Mouse (Mus musculus) urinary bladder, adult 18-20 months (tissue): ENCODE results near the gene Kcnk13.
"Not testable (repeated sequence)": the region's sequence is repeated elsewhere in the genome, so short reads cannot be mapped to it uniquely, and the experiment has no call there.

Source experiments
- DNase-seq, 2 experiments: peaks; one replicate each; pipeline ENCODE4 v3.0.0; 2022; ENCODE audit warnings: low spot score in 2 of 2, mixed read lengths in 2 of 2

Gene Kcnk13

GRCm38 (mm10) chr12:99965203-99966115 lies 1.2 kb downstream of the Kcnk13 start:
- DNase-seq = peak in 1 of 2 experiments; percentile 40

DNA sequence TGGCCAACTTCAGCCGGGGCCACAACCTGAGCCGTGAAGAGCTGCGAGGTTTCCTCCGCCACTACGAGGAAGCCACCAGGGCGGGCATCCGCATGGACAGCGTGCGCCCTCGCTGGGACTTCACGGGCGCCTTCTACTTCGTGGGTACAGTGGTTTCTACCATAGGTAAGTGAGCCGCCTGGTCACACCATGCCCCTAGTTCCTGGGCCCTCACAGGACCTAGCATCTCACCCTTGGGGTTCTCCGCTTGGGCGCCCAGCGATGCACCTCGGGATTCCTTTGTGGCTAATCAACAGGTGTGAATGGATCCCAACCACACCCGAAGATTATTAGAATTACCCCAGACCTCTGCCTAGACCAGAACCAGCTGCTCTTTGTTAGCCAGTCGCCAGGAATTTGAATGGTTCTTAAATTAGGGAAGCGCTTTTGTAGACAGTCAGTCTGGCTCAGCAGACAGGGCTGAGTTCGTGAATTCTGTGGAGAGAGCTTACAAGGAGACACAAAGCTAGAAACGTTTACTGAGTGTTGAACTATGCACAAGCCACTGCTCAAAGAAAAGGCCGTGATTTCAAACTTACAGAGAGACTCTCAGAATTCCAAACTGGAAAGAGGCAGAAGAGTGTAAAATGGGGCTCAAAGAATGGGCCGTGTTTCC lies 1.9 kb downstream of the Kcnk13 start:
- peak in 1 of 2 experiments; percentile 19 for DNase-seq

DNA sequence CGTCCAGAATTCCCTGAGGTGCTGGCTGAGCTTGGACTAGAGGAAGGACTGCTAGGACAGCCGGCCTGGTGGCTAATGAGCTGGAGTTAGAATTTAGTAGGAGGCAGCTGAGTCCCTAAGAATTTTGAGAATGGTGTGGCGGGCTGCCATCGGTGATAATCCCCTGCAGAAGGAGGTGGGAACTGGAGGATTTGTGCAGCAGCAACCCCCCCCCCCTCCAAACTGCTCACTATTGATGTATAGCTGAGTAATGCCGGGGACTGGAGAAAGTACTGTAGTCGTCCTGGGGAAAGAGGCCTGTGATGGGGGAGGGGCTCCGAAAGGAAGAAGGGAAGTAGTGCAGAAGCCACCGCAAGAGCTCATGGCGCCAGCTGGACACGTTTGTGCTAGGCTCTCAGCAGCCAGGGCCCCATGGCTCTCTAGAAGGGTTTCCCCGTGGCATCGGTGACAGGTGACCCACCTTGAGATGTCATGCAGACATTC lies 2.6 kb downstream of the Kcnk13 start:
- no peak for DNase-seq

DNA sequence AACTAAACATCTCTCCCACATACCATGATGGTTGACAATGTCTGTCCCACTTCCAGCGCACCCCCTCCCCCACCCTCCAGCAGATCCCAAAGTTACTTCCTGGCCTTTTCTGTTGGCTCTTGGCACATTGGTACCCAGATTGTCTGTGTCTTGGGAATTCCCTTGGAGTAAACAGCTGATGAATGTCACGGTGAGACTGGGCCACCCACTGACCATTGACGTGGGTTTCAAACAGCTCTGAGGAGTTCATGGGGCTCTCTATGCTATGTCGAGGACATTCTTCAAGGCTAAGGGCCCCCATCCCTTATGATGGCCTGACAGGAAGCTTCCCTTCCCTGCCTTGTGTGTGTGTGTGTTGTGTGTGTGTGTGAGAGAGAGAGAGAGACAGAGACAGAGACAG lies 5.6 kb downstream of the Kcnk13 start:
- no peak for DNase-seq

DNA sequence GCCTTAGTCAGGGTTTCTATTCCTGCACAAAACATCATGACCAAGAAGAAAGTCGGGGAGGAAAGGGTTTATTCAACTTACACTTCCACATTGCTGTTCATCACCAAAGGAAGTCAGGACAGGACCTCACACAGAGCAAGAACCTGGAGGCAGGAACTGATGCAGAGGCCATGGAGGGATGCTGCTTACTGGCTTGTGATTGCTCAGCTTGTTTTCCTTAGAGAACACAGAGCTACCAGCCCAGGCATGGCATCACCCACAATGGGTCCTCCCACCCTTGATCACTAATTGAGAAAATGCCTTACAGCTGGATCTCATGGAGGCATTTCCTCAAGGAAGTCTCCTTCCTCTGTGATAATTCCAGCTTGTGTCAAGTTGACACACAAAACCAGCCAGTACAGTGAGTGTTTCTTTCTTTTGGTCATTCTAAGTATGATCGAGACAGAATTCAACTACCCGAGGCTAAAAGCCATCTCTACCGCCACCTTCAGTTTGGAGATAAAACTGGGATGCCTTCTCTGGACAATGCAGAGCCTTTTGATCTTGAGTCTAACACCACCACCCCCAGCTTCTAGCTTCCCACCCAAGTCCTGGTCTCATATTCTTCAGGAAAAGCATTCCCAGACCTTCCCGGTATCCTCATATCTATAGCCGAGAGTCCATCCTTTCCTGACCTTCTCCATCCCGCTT lies 7.1 kb downstream of the Kcnk13 start:
- not testable (repeated sequence) for DNase-seq

DNA sequence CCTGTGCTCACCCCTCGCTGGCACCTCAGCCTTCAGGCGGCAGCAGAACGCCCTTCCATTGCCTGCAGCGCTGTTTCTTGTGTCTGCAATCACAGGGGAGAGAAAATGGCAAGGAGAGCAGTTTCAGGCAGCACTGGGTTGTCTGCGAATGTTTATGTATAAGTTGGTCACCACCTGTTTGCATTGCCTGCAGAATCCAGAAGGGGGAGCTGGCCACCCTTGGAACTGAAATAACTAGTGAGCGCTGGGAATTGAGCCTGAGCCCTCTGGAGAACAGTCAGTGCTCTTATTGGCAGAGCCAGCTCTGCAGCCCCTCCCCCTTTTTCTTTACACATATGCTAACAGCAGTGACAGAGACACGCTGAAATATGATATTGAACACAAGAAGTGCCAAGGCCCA lies 8.5 kb downstream of the Kcnk13 start:
- DNase-seq = no peak

DNA sequence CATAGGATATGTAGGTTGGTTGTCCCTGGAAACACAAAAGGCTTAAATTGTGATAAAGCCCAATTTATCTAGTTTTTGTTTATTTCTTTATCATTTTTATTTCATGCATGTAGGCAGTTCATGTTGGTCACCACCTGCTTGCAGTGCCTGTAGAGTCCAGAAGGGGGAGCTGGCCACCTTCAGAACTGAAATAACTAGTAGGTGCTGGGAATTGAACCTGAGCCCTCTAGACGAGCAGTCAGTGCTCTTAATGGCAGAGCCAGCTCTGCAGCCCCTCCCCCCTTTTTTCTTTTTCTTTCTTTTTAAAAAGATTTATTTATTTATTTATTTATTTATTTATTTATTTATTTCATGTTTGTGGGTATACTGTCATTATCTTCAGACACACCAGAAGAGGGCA lies 9.4 kb downstream of the Kcnk13 start:
- no peak for DNase-seq

DNA sequence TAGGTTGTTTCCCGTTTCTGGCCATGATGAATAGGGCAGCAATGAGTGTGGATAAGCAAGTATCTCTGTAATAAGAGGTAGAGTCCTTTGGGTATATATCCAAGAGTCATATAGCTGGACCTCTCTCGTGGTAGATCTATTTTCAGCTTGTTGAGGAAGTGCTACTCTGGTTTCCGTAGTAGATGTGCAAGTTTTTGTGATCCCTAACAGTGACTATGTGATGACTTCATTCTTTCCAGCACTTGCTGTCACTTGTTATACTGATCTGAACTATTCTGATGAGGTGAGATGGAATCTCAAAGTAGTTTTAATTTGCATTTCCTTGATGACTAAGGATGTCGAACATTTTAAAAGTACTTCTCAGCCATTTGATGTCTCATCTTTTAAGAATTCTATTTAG lies 15.2 kb downstream of the Kcnk13 start:
- no peak for DNase-seq

DNA sequence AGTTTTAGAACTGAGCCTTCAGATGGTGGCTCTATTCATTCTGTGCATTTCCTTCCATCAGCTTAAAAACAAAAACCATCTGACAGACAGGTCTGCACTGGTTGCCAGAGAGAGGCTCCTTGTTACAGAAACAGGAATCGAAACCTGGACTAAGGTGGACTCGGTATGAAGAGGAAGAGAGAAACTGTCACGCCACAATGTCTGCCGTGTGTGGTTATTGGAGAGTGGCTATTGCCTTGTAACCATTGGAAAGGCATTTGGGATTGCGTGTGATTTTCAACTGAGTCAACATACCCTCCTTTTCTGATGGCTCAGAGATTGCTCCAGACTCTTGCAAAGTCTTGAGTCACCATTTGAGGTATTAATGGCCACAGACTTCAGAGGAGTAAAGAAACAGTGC lies 22.5 kb downstream of the Kcnk13 start:
- no peak for DNase-seq

- no peak for DNase-seq
Observed at GRCm38 (mm10) chr12:99988144-99988543, 23.8 kb downstream of the Kcnk13 start.

DNA sequence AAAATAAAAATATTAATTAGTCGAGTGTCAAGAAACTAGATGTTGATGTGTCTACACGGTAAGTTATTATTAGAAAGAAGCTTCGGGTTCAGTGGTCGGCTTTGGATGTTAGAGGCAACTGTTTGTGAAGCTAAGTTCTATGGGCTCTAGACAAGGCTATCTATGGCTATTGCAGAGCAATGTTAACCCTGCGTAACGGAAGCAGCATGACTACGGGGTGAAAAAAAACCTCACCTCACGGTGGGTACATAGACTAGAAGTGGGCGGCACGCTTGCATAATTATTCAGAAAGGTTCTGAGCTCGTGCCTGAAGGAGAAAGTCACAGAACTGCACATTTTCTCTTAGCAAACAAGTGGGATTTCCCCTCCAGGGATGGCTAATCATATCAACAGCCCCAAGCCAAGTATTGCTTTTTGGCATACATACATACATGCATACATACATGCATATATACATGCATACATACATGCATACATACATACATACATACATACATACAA lies 28.1 kb downstream of the Kcnk13 start:
- DNase-seq = no peak

GRCm38 (mm10) chr12:99993146-99993890 lies 29.0 kb downstream of the Kcnk13 start:
- no peak for DNase-seq

DNA sequence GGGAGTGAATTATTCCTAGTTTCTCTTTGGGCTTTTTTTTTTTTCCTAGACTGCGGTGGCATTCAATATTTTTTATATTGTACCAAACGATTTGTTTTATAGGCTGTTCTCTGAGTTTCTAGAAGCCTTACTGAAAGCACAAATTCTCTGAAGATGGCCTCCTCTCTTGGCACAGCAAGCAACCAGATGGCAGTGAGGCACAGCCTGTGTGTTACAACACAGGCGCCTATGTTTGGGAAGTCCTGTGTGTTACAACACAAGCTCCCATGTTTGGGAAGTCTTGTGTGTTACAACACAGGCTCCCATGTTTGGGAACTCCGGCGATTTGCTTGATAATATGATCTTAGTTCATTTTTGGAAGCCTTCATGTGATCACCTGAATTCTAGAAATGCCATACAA lies 31.7 kb downstream of the Kcnk13 start:
- DNase-seq = no peak

GRCm38 (mm10) chr12:99999726-100000125 lies 35.4 kb downstream of the Kcnk13 start:
- no peak for DNase-seq

GRCm38 (mm10) chr12:100000381-100000780 lies 36.1 kb downstream of the Kcnk13 start:
- no peak for DNase-seq

DNA sequence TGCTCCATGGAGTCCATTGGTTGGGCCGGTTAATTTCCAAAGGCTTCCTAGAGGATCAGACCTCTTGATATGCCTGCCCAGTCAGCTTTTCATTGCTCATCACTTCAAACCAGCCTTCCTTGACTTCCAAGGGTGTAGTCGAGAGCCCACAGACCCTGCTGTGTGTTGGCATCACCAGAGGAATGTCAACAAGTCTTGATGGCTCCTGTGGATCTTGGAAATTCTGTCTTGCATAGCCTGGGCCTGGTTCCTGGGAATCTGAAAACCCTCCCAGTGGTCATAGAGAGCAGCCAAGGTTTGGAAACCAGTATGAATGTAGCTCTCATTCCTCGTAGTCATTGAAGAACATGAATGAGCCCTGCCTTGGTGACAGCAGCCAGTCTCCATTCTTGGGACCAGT lies 36.9 kb downstream of the Kcnk13 start:
- no peak for DNase-seq

- DNase-seq = no peak
Observed at GRCm38 (mm10) chr12:100001910-100002309, 37.6 kb downstream of the Kcnk13 start.

DNA sequence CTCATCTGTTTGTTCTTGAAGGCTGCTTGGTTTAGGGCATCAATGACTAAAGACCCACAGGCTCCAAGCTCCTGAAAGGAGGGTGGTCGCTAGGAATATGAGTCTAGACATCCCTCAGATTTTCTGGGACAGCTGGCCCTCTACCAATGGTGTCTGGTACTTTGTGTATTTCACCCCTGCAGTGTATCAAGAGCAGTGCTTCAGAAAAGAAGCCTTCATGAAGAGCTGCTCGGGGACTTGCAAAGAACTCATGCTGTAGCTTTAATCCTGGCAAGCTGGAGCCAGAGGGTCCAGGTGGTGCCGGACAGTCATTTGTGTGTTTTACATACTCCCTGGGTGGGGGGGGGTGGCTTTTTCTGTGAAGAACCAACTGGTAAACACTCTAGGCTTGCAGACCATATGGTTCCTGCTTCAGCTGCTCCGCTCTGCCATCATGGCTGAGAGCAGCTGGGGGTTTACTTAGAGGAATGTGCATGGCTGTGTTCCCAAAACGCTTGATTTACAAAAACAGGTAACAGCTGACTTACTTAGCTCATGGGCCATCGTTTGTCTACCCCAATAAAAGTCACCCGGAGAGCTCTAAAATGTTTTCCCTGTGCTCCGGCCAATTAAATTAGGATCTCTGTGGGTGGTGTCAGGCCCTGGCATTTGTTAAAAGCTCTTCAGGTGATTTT lies 38.8 kb downstream of the Kcnk13 start:
- DNase-seq = no peak

- DNase-seq = no peak
Observed at GRCm38 (mm10) chr12:100005285-100005684, 41.0 kb downstream of the Kcnk13 start.

GRCm38 (mm10) chr12:100006681-100007080 lies 42.4 kb downstream of the Kcnk13 start:
- no peak for DNase-seq

DNA sequence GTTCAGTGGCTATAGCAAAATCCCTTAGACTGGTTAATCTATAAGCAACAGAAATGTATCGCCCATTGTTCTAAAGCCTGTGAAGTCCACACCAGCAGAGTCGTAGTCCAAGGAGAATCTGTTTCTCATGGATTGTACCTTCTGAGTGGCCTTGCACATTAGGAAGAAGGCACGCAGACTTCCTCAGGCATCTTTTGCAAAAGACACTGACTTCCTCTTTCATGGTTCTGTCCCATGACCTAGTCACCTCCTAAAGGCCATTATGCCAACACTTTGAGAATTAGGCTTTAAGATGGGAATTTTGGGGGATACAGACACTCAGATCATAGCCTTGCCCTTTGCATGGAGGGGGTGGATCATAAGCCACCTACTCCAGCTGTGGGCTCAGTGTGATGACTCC lies 48.5 kb downstream of the Kcnk13 start:
- no peak for DNase-seq
